Mouse (Mus musculus) intestine, postnatal 0 days (tissue): Measurements from ENCODE around the gene Sdhb. TPM values are rescaled to one million over a fixed set of nuclear protein-coding genes. Genes with fewer than 3 reads are reported as not detected.

Experiments
- ATAC-seq: fragments of 200-750 bp; cut with Nextera tagmentation; 2 replicates; pipeline ENCODE4 v1.8.0; 2017; ENCODE audit warnings: mild to moderate bottlenecking, moderate TSS enrichment, moderate library complexity
- H3K27ac ChIP-seq: fragments of 300-500 bp; sonication (generic); 2 replicates; pipeline ENCODE4 v1.5.1; 2014; ENCODE audit warnings: mild to moderate bottlenecking, low read depth, low read length, moderate library complexity
- H3K27me3 ChIP-seq: fragments of 300-500 bp; sonication (generic); replicated peaks from 2 replicates; pipeline ENCODE4 v1.6.1; 2014; ENCODE audit warnings: low read length, mixed read lengths; ENCODE audit not compliant: control insufficient read depth, insufficient read depth
- H3K36me3 ChIP-seq: fragments of 300-500 bp; sonication (generic); 2 replicates; pipeline ENCODE4 v1.6.1; 2014; ENCODE audit warnings: mild to moderate bottlenecking, moderate library complexity; ENCODE audit not compliant: control insufficient read depth, insufficient read depth
- H3K4me1 ChIP-seq: fragments of 300-500 bp; sonication (generic); replicated peaks from 2 replicates; pipeline ENCODE4 v1.6.1; 2014; ENCODE audit warnings: antibody characterized with exemption, low read length, mixed read lengths; ENCODE audit not compliant: control insufficient read depth, insufficient read depth
- H3K4me2 ChIP-seq: fragments of 300-500 bp; sonication (generic); replicated peaks from 2 replicates; pipeline ENCODE4 v1.6.1; 2014; ENCODE audit warnings: low read depth, mild to moderate bottlenecking, moderate library complexity
- H3K4me3 ChIP-seq: fragments of 300-500 bp; sonication (generic); 2 replicates; pipeline ENCODE4 v1.5.1; 2014; ENCODE audit warnings: low read depth, low read length
- H3K9ac ChIP-seq: fragments of 300-500 bp; sonication (generic); 2 replicates; pipeline ENCODE4 v1.6.1; 2014; ENCODE audit warnings: mild to moderate bottlenecking, low read depth, low read length
- H3K9me3 ChIP-seq: fragments of 300-500 bp; sonication (generic); 2 replicates; pipeline ENCODE4 v1.6.1; 2016; ENCODE audit warnings: mixed run types; ENCODE audit not compliant: control insufficient read depth
- CTCF ChIP-seq: sonication (generic); IDR thresholded peaks from 2 replicates; pipeline ENCODE4 v1.5.1; 2016; ENCODE audit warnings: low read depth, mild to moderate bottlenecking, control low read depth, antibody characterized with exemption, moderate library complexity
- WGBS: fragments of 180-500 bp; shearing (Covaris S2); extraction: QIAGEN DNeasy Blood & Tissue Kit; methylation state at CpG from one replicate; pipeline ENCODE4 v1.1.7; 2014; 5-methylcytosine and 5-hydroxymethylcytosine counted together
- polyA plus RNA-seq: library from polyadenylated mRNA; unstranded; fragments of >200 nt; fragmentation: Nextera tagmentation; extraction: Ambion mirVana; gene quantifications from 2 replicates; pipeline ENCODE4 v1.2.1, GENCODE M21; 2015

Sdhb gene
- polyA plus RNA-seq, 1 experiment from 2014 or later = 627 TPM

- peak; percentile 15; the same call in 1 of the 2 replicates for TF ChIP-seq CTCF
- no peaks in the 10 kb centered on the region for H3K9me3 ChIP-seq
- no peak for ATAC-seq
- no peak overlapping the region for H3K27ac ChIP-seq
- no peaks in the 10 kb centered on the region; the same call in 1 of the 2 replicates for H3K36me3 ChIP-seq
- 70% methylated on average over 10 of the region's 10 CpGs for WGBS
- peak overlapping the region; percentile 75; the same call in 1 of the 2 replicates for H3K4me2 ChIP-seq
- no peak overlapping the region for H3K9ac ChIP-seq
- no peaks in the 10 kb centered on the region for H3K27me3 ChIP-seq
- H3K4me3 ChIP-seq = no peak overlapping the region
- no peaks in the 10 kb centered on the region; the same call in 1 of the 2 replicates for H3K4me1 ChIP-seq
Measured at GRCm38 (mm10) chr4:140959715-140960479, 1.1 kb upstream of the Sdhb start.

- no peaks in the 10 kb centered on the region; the same call in 1 of the 2 replicates for H3K4me1 ChIP-seq
- WGBS = under 1% methylated on average over 38 of the region's 38 CpGs
- H3K4me3 ChIP-seq = peak overlapping the region; percentile 76
- peak; percentile 19 for ATAC-seq
- peak overlapping the region; percentile 75 for H3K4me2 ChIP-seq
- no peak; the same call in 1 of the 2 replicates for TF ChIP-seq CTCF
- H3K27me3 ChIP-seq = no peaks in the 10 kb centered on the region
- no peaks in the 10 kb centered on the region for H3K9me3 ChIP-seq
- peaks cover 9% of the 10 kb centered on the region; the same call in 1 of the 2 replicates for H3K36me3 ChIP-seq
- H3K9ac ChIP-seq = peak overlapping the region; percentile 85
- peak overlapping the region; percentile 87 for H3K27ac ChIP-seq
Measured at GRCm38 (mm10) chr4:140961467-140962206, 634 bp downstream of the Sdhb start.

GRCm38 (mm10) chr4:140962207-140962909 is 1.4 kb downstream of the Sdhb start:
- peak overlapping the region; percentile 87 for H3K27ac ChIP-seq

GRCm38 (mm10) chr4:140962950-140963349 is 1.9 kb downstream of the Sdhb start:
- WGBS = 12% methylated on average over 5 of the region's 5 CpGs
- peak; percentile 9 for ATAC-seq

More at GRCm38 (mm10) chr4:140962207-140962909, 1.4 kb downstream of the Sdhb start:
- Histone ChIP-seq H3K9ac (peak overlapping the region; percentile 85; the same call in 1 of the 2 replicates), H3K4me2 (peak overlapping the region; percentile 75), H3K36me3 (peaks cover 15% of the 10 kb centered on the region; the same call in 1 of the 2 replicates), H3K4me1 (no peaks in the 10 kb centered on the region; the same call in 1 of the 2 replicates), H3K27me3 (no peaks in the 10 kb centered on the region), H3K4me3 (peak overlapping the region; percentile 76), H3K9me3 (no peaks in the 10 kb centered on the region)
- 45% methylated on average over 8 of the region's 8 CpGs for WGBS
- ATAC-seq = no peak
- TF ChIP-seq CTCF = no peak

GRCm38 (mm10) chr4:140963941-140964597 is 3.1 kb downstream of the Sdhb start:
- H3K9ac ChIP-seq = no peak overlapping the region

More at GRCm38 (mm10) chr4:140962950-140963349, 1.9 kb downstream of the Sdhb start:
- H3K36me3 ChIP-seq = peaks cover 21% of the 10 kb centered on the region; the same call in 1 of the 2 replicates
- TF ChIP-seq CTCF = no peak
- no peaks in the 10 kb centered on the region; the same call in 1 of the 2 replicates for H3K4me1 ChIP-seq
- H3K9ac ChIP-seq = no peak overlapping the region
- H3K4me3 ChIP-seq = no peak overlapping the region
- peak overlapping the region; percentile 21 for H3K27ac ChIP-seq
- peak overlapping the region; percentile 75 for H3K4me2 ChIP-seq
- no peaks in the 10 kb centered on the region for H3K27me3 ChIP-seq
- H3K9me3 ChIP-seq = no peaks in the 10 kb centered on the region

More at GRCm38 (mm10) chr4:140963941-140964597, 3.1 kb downstream of the Sdhb start:
- no peak for TF ChIP-seq CTCF
- no peaks in the 10 kb centered on the region for H3K9me3 ChIP-seq
- peak overlapping the region; percentile 36 for H3K27ac ChIP-seq
- no peaks in the 10 kb centered on the region for H3K27me3 ChIP-seq
- WGBS = 73% methylated on average over 9 of the region's 9 CpGs
- peaks cover 22% of the 10 kb centered on the region; the same call in 1 of the 2 replicates for H3K36me3 ChIP-seq
- H3K4me3 ChIP-seq = no peak overlapping the region
- 0 out of 2 replicates have a peak overlapping the region, but pooled peaks have one; percentile 0 for H3K4me2 ChIP-seq
- H3K4me1 ChIP-seq = no peaks in the 10 kb centered on the region; the same call in 1 of the 2 replicates
- no peak for ATAC-seq
